Mouse (Mus musculus): Measurements from ENCODE around the gene Gtf2h2.
A peak's percentile ranks its signal among the peaks of the same experiment; 100 is the strongest.
"Not testable (repeated sequence)": the region's sequence is repeated elsewhere in the genome, so short reads cannot be mapped to it uniquely, and the experiment has no call there.

Gtf2h2 gene

DNA sequence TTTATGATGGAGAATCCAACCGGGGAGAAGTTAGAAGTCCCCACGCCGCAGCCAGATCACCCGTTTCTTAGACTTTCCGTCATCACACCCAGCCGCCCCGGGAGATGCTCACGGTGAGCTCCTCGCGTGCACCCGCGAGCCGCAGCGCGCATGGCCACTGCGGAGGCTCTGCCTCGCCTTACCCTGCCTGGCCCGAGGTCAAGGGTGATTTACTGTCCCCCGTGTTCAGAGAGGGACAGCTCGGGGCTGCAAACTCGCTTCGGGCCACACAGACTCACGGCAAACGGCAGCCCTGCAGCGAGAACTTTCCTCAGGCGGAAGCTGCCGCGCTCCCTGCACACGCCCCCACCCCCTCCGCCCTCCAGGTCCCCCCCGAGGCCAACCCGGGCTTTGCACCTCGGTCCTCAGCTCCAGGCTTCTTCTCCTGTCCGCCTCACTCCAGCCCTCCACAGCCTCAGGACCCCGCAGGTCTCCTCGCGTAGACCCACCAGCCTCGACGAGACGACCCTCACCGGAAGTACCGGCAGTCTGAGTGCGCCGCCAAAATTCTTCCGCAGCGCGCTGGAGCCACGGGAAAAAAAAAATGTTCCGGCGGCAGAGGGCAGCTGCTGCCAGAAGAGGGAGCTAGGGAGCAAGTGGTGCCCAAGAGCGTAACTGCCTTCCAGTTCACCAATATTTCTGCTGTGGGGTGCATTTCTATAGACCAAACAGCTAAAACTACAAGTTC, at the start of gene Gtf2h2:
TSS of gene Gtf2h2 (minus strand) at position 519 of the 727 bp plus-strand sequence.
- DNase-seq = peak; percentile 93

DNA sequence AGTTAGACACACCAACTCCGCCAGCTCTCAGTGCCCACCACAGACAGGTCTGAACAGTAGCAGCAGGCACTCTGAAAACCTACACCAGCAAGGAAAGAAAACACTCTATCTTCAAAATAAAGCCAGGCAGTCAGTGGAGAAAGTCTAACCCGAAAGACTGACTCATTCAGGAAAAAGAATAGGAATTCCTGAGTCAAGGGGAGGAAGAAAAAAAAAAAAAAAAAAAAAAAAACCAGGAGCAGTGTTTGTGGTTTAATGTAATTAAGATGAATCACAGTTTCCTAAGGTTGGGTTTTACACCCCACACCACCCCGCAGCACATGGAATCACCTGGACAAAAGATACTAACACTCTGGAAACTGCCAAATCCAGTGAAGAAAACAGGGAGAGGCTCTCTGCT, 43.8 kb upstream of the Gtf2h2 start:
- DNase-seq = no peak

DNA sequence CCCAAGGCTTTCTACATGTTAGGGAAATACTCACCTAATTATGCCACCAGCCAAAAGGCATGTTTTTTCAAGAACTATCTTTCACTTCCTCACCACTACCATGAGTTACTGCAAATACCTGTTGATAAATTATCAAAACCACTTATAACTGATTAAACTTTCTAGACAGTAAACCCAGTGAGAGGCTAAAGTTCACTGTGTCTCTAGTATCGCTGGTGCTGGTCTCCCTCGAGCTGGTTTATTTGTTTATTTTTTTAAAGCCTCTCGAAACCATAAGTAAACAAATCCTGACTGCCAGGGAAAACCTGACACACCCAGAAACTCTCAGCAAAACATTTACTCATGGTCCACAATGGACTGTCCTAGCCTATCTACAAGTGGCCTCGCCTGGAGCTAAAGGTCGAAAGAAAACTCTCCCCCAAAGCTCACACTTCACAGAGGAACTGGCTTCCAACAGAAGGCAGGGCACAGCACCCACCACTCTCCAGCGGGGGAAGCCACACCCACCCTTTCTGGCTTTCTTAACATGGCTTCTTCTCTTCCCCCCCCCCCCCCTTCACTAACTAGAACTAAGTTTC, 40.5 kb upstream of the Gtf2h2 start:
- DNase-seq = no peak

DNA sequence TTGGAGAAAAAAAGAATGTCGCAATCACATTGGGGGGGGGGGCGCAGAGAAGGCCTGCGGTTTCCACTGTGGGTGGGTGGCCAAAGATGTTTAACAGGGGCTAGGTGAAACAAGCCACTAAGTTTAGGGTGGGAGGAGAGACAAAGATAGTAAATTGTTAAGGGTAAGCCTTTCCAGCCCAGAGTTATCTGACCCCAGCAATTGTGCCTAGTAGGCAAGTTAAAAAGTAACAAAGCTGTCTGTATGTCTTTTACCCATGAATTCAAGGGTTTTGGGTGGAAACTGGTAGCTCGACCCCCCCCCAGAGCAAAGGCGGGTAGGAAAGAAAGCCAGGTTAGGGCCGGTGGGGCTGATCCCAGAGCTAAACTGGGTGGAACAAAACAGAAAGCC, 34.3 kb upstream of the Gtf2h2 start:
- no peak for DNase-seq

DNA sequence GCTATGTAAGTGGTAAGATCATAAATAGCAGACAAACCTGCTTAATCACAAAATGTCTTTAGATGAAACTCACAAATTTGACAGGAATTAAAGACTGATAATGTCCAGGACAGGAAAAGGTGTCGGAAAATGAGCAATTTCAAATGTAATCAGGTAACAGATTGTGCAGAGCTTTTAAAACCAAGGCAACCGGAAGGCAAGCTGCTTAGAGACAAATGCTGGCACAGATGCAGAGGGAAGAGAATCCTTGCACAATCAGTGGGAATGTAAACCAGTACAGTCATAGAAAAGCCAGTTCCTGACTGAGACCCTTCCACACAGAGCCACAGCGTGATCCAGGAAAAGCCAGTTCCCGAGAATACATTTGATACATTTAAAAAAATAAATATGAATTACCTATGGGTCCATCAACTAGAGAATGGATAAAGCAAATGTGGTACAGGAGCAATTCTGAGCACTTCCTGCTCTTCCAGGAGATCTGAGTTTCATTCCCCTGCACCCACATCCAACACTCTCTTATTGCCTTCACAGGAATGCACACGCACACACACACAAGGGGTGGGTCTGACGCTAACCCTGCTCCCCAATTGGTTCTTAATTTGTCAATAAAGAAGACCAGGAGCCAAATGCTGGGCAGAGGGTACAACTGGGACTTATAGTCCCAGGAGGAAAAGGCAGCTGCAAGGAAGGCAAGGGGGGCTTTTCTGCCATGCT, 33.7 kb upstream of the Gtf2h2 start:
- DNase-seq = no peak

DNA sequence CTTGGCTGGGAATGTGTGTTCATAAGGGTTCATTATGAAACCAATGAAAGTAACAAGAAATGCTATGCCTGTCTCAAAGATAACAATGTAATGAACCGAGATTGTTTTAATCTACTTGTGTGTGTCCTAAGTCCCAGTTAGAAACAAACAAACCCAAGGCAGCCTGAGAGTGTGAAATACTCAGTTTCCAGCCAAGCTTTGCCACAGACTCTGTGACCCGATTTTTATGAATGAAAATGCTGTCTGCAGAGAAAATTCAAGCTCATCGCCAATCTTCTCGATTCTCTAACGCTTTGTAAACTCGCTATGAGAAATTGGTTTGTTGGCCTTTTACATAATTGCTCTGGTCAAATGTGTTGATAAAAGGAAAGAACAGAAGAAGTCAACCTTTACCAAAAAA, 32.5 kb upstream of the Gtf2h2 start:
- no peak for DNase-seq

DNA sequence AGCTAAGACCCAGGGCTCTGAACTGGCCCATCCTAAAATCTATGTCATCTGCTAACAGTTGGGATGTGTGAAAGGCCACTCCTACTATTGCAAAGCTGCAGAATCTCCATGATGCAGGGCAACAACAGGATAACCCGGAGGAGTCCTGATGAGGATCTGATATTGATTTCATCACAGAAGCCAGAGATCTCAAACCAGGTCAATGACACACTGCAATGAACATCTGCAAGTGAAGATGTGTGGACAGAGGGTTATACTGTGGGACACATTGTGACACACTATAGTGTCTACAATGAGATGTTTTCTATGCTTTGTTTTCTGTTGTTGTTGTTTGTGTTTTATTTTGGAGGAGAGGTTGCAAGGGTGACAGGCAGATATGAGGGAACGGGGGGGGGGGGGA, 31.3 kb upstream of the Gtf2h2 start:
- no peak for DNase-seq

DNA sequence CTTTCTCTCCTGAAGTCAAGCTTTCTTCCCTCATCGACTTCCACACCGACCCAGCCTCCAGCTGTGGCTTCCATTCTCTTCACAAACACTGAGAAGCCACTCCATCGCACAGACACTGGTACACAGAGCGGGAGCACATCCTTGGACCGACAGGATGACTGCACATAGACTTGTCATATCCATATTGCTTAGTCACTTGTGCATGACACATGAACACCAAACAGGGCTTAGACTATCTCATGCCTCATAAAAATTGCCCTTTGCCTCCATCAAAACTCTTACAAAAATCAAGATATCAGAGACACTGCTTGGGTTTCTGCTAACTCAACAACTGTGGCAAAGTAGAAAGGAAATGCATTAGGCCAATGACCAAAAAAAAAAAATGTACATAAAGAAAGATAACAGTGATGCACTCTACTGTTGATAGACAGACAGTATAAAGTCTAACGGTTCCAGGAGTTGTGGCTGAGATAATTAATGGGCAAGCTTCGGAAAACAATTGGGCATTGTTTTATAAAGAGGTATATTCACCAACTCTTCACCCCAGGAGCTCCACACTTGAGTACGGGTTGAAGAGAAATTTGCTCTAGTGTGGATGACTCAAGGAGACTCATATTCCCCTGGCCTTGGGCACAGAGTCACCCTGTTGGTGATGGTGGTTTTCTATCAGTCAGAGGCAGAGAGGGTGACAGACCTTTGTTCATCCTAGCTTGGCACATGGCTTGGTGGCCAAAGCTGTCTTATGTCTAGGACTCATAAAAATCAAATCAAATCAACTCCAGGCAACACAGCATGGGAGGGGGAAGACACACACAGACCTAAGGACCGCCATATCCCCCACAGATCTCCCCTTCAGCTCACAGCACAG, 29.6 kb upstream of the Gtf2h2 start:
- DNase-seq = no peak

DNA sequence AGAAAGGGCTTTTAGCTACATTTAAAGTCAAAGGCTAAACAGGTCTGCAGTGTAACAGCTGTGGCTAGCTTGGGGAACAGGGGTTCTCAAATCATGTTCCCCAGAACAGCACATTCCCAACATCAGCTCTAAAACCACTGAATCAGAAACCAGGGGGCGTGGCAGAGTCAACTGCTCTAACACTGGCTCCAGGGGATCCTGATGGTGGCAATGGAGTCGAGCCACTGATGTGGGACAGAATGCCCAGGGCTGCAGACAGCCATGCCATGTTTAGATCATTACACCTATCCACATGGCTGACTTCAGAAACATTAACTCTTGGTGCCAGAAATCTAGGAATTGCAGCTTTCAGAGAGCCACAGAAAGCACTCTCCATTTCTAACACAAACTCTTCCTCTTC, 26.8 kb upstream of the Gtf2h2 start:
- DNase-seq = no peak

DNA sequence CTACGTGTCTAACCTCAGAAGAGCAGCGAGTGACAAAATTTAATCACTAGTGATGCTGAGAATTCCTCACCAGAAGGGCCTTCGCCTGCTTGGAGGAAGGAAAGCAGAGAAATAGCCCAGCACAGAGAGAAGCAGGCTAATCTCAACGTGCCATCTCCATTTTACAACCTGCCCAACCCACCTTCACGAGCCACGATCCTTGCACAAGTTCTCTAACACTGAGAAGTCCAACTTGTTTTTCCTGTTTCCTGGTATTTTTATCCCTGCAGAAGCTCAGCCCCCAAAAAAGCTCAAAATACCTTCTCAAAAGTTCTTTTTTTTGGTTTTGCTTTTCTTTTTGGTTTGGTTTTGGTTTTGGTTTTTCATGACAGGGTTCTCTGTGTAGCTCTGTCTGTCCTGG, 25.8 kb upstream of the Gtf2h2 start:
- no peak for DNase-seq

DNA sequence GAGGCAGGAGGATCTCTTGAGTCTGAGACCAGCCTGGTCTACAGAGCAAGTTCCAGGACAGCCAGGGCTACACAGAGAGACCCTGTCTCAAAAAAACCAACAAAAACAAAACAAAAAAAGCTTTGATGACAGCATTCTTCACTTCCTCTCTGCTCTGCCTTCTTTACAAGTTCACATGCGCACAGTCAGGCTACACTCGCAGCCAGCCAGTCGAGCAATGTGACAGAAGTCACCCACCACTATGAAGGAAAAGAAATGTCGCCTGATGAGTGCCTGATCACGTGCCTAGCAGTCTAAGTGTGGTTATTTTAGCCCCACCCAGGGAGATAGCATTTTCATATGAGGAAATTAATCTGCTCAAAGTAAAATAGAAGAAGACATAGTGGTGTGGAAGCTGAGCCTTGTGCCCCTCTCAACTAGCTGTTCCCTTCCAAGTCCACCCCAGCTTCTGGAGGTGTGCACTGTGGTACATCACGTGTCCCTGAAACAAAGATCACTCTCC, 25.3 kb upstream of the Gtf2h2 start:
- DNase-seq = no peak

DNA sequence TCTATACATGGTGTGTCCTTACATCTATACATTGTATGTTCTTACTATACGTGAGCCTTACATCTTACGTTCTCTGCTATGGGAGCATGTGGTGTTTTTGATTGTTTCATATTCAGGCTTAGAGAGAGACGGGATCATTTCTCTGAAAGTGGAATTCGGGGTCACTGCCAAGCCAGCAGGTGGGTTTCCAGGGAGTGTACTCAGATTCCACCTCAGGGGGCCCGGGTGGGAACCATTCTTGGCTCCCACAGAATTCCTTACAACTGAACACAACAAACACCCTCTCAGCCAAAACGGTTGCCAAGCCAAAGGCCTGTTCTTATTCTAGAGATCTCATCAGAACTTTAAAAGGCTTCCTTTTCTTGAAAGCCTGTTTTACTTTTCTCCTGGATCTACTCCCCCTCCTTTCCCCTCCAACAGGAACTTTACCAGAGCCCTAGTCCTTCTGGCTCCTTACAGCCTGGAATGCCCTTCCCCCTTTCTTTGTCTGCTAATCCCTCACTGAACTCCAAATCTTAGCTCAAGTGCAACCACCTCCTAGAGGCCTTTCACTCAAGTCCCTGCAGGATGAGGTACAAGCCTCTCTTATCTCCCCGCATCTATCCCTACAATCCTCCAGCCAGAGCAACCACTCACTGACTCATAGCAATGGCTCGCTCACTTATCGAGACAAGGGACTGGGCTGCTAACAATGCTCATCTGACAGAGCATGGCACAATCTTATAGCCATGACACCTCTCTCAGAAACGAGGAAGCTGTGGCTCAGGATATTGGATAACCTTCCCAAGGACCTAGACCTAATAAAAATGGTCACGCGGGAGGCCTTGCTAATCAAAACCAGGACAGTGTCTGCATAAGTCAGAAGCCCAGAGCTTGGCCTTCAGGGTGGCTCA, 24.1 kb upstream of the Gtf2h2 start:
- no peak for DNase-seq

DNA sequence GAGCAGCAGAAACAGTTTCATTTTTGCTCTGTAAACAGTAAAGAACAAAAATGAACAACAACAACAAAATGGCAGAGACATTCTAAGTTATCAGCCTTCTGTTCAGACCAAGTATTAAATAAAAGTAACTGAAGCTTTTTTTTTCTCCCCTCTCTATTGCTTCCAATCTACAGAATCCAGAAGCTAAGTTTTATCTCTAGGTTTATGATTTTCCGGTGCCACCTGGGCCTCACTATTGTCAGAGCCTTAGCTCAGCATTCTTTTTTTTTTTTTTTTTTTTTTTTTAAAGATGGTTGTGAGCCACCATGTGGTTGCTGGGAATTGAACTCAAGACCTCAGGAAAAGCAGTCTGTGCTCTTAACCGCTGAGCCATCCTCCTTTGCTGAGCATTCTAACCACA, 20.4 kb upstream of the Gtf2h2 start:
- DNase-seq = no peak

DNA sequence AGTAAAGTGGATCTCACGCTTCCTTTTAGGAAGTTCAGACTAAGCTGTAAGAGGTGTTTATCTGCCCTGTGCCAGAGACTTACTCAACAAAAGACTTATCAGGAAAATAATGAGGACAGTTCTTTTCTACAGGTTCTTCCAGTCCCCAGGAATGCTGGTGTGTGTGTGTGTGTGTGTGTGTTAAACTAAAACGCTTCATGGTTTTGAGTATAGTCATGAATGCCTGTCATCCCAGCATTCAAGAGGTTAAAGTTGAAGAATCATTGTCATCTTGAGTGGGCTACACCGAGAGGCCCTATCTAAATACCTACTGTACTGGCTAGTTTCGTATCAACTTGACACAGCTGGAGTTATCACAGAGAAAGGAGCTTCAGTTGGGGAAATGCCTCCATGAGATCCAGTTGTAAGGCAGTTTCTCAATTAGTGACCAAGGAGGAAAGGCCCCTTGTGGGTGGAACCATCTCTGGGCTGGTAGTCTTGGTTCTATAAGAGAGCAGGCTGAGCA, 19.5 kb upstream of the Gtf2h2 start:
- DNase-seq = no peak

DNA sequence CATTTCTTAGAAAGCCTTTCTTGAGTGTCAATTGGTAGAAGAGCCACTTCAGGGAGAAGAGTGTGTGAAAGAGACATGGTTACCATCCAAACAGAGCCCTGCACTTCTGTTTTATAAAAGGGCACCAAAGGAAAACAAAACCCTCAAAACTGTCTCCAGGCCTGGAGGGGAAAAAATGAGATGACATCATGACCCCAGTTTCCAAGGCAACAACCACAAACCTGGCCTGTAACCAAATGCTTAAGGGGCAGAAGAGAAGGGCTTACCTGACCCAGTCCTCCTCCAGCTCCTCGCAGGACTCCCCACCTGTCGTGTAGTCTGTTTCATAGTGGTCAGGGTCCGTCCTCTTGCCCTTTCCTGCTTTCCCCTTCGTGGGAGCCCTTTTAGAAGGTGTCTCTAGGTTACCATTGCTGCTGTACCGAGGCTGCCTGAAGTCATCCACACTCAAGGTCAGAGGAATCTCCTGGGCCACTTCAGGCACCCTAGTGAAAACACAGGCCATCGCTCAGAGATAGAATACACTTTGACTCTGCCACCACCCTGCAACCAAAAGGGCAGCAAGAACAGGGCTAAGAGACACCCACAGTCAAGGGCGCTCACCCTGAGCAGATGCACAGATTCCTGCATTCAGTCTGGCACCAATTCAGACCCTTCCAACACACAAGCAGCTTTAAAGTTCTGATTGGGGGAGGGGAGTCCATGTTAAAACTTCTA, 18.9 kb upstream of the Gtf2h2 start:
- no peak for DNase-seq

DNA sequence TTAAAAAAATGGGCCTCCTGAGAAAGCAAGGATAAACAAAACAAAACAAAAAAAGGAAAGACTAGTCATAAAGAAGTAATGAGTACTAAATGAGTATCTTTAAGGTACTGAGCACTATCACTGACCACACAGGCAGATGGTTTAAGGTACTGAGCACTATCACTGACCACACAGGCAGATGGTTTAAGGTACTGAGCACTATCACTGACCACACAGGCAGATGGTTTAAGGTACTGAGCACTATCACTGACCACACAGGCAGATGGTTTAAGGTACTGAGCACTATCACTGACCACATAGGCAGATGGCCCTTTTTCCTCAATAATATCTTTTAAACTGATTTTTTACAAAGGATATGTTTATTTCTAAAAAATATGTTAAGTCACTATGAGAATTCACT, 7.2 kb upstream of the Gtf2h2 start:
- not testable (repeated sequence) for DNase-seq

DNA sequence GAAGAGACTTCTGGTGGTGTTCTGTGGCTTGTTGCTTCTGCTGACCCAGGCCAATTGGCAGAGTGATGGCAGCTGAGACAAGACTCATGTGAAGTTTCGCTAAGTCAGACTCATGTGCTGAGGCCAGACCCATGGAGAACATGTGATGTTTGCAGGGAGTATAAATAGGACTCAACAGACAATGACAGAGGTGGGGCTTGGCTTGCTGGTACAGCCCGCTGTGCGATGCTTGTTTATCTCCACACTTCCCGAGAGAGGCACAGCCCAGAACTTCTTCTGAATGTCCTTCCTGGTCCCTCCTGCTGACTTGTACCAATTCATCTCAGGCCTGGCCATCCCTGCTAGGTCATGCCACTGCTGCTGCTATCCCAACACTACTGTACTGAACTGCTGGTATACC, 3.0 kb upstream of the Gtf2h2 start:
- no peak for DNase-seq

DNA sequence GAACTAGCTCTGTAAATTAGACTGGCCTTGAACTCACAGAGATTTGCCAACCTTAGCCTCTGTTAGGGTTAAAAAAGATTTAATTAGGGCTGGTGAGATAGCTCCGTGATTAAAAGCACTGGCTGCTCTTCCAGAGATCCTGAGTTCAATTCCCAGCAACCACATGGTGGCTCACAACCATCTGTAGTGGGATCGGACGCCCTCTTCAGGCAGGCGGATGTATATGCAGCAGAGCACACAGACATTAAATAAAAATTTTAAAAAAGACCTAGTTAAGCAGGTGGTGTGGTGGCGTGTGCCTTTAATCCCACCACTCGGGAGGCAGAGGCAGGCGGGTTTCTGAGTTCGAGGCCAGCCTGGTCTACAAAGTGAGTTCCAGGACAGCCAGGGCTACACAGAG, 2.0 kb upstream of the Gtf2h2 start:
- peak; percentile 43 for DNase-seq

DNA sequence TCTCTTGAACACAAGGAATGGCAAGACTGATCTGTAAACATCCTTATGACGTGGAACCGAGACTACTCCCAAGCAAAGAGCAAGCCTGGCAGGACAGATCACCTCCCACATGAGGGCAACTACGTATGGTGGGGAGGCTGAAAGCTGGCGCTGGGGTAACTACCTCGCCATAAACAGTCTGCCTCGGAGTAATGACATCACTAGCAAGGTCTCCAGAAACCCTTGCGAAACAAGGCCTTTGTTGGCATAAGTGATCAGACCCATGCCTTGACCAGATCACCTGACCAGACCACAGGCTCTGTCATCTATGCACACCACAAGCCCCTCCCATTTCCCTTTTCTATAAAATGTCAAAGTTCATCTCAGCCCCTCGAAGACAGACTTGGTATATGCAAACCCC, 934 bp upstream of the Gtf2h2 start:
- DNase-seq = no peak

DNA sequence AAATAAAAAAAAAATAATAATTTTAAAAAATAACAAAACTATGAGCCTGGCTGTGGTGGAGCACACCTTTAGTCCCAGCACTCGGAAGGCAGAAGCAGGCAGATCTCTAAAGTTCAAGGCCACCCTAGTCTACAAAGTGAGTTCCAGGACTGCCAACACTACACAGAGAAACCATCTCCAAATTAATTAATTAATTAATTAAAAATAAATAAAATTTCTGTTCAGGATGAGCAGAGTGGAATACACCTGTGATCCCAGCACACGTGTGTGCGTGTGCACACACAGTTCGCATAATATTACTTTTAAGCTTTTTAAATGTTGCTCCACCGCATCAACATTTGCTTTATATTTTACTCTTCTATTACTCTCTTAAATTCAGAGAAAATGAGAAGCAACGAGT, 756 bp downstream of the Gtf2h2 start:
- no peak for DNase-seq

DNA sequence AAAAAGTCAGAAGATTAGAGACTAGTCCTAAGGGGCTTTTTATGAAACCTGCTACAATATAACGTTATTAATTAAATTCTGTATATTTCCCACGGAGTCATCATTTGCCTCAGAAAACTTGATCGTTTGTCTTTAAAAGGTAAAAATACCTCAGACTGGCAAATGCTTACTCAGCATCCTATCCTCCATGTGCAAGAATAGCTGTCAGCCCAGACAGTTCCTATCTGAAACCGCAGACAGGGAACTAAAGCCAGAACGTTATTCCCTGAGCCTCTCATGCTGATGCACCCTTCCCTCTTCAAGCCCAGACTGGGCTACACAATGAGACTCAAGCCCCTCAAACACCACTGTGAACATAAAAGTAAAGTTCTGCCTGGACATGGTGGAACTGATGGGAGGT, 2.0 kb downstream of the Gtf2h2 start:
- DNase-seq = no peak

Measured in thymus, postnatal 4 days (tissue).